Mouse (Mus musculus): ENCODE measurements around the gene Pklr. TPM values are rescaled to one million over a fixed set of nuclear protein-coding genes. Genes with fewer than 3 reads are reported as not detected.

The Pklr gene
- polyA plus RNA-seq, 1 experiment from 2014 or later = not detected

DNA sequence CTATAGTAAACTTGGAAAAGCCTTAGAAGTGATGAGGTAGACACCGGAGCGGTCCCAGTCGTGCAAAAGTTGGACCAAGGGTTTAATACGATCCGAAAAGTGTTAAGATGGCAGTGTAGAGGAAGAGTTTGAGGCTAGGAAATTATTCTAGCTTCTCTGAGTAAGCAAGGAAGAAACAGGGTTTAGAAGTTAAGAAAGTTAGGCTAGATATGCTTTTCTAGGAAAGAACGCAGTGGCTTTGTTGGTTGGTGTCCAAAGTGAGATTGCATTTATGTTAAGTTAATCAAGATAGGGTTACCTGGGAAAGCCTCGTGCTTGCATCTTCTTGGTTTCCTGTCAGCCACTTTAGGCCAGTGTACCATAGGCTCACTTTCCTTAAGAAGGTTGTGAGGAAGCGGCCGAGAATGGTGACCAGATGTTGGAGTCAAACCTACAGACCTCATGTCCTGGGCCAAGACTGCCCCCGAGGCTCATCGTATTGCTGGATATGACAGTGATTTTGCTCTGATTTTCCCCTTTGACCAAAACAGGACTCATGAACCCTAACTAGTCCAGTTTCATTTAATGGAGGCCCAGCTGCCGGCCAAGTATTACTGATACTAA is 29.4 kb downstream of the Pklr start:
- Histone ChIP-seq H3K27ac (peak overlapping the region; percentile 98), H3K4me1 (peaks cover 16% of the 10 kb centered on the region), H3K4me3 (peak overlapping the region; percentile 86), H3K36me3 (peaks cover 38% of the 10 kb centered on the region), H3K9ac (peak overlapping the region; percentile 98), H3K4me2 (peak overlapping the region; percentile 81), H3K9me3 (no peaks in the 10 kb centered on the region), H3K27me3 (no peaks in the 10 kb centered on the region)
- ATAC-seq (ENCODE audit: insufficient number of reproducible peaks, insufficient read depth, low FRiP score, low TSS enrichment, low read depth) = no peak
- 10% methylated on average over 12 of the region's 12 CpGs for WGBS

DNA sequence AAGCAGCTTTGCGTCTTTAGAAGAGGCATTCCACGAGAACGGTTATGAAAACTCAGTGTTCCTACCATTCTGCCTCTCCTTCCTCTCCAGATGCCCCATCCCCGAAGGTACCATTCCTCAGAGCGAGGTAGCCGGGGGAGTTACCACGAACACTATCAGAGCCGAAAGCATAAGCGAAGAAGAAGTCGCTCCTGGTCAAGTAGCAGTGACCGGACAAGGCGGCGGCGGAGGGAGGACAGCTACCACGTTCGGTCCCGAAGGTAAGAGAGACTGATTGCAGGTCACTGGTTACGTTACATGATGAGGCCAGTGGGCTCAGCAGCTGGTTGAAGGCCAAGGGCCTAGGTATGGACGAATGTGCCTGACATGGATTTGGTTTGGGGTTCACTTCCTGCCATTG is 31.0 kb downstream of the Pklr start:
- 92% methylated on average over 19 of the region's 19 CpGs for WGBS
- no peak for ATAC-seq (ENCODE audit: insufficient number of reproducible peaks, insufficient read depth, low FRiP score, low TSS enrichment, low read depth)

DNA sequence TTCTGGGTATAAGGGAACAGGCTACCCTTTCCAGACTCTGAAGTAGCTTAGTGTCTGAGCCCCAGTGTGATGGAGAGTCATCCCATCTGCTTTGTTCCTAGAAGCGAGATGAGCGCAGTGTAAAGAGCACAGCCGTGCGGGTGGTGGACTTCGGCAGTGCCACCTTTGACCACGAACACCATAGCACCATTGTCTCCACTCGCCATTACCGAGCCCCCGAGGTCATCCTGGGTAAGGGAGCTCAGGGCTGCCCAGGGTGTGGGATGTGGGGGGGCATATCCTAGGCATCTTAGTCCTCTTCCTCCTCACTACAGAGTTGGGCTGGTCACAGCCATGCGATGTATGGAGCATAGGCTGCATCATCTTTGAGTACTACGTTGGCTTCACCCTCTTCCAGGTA is 38.9 kb downstream of the Pklr start:
- Histone ChIP-seq H3K36me3 (peaks cover 77% of the 10 kb centered on the region), H3K27me3 (no peaks in the 10 kb centered on the region), H3K4me2 (no peak overlapping the region), H3K4me3 (no peak overlapping the region), H3K9ac (0 out of 2 replicates have a peak overlapping the region, but pooled peaks have one; percentile 6), H3K27ac (no peak overlapping the region), H3K4me1 (peaks cover 20% of the 10 kb centered on the region), H3K9me3 (no peaks in the 10 kb centered on the region)
- ATAC-seq (ENCODE audit: insufficient number of reproducible peaks, insufficient read depth, low FRiP score, low TSS enrichment, low read depth) = no peak
- WGBS = 92% methylated on average over 11 of the region's 11 CpGs

More for the DNA sequence above, 31.0 kb downstream of the Pklr start:
- no peaks in the 10 kb centered on the region for H3K9me3 ChIP-seq
- H3K36me3 ChIP-seq = peaks cover 53% of the 10 kb centered on the region
- peaks cover 16% of the 10 kb centered on the region for H3K4me1 ChIP-seq
- no peak overlapping the region for H3K27ac ChIP-seq
- no peak overlapping the region for H3K4me2 ChIP-seq
- no peak overlapping the region for H3K9ac ChIP-seq
- H3K4me3 ChIP-seq = no peak overlapping the region
- no peaks in the 10 kb centered on the region for H3K27me3 ChIP-seq

DNA sequence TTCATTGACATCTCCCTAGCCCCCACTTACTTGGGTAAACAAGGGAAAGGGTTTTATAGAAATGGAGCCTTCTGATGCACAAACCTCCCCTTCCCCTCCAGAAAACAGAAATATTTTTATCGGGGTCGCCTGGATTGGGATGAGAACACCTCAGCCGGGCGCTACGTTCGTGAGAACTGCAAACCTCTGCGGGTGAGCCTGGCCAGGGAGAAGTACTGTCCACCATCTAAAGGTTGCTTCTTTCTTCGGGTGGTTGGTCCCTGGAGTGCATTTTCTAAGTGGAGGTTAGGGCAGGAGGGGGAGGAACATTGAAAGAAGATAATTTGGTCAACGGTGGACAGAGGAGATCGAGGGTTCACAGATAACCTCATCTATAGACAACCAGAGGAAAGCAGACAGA is 39.6 kb downstream of the Pklr start:
- Histone ChIP-seq H3K36me3 (peaks cover 77% of the 10 kb centered on the region), H3K27ac (no peak overlapping the region), H3K9me3 (no peaks in the 10 kb centered on the region), H3K4me3 (no peak overlapping the region), H3K4me2 (no peak overlapping the region), H3K27me3 (no peaks in the 10 kb centered on the region), H3K9ac (no peak overlapping the region), H3K4me1 (peaks cover 20% of the 10 kb centered on the region)
- ATAC-seq (ENCODE audit: insufficient number of reproducible peaks, insufficient read depth, low FRiP score, low TSS enrichment, low read depth) = no peak
- WGBS = 95% methylated on average over 10 of the region's 10 CpGs

DNA sequence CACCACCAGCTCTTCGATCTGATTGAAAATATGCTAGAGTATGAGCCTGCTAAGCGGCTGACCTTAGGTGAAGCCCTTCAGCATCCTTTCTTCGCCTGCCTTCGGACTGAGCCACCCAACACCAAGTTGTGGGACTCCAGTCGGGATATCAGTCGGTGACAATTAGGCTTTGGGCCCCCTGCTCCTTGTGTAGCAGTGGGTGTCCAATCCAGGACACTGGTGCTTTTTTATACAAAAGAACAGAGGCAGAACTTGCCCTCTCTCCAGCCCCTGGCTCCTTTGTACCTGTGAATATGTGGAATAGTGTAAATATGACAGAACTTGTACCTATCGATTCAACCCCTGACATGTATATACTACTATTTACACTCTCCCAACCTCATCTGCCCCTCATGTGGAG is 40.5 kb downstream of the Pklr start:
- Histone ChIP-seq H3K9me3 (no peaks in the 10 kb centered on the region), H3K4me3 (no peak overlapping the region), H3K27me3 (no peaks in the 10 kb centered on the region), H3K36me3 (peaks cover 77% of the 10 kb centered on the region), H3K4me2 (no peak overlapping the region; the same call in 1 of the 2 replicates), H3K4me1 (peaks cover 20% of the 10 kb centered on the region), H3K9ac (no peak overlapping the region), H3K27ac (0 out of 2 replicates have a peak overlapping the region, but pooled peaks have one; percentile 28)
- WGBS = 80% methylated on average over 7 of the region's 7 CpGs
- ATAC-seq (ENCODE audit: insufficient number of reproducible peaks, insufficient read depth, low FRiP score, low TSS enrichment, low read depth) = no peak

DNA sequence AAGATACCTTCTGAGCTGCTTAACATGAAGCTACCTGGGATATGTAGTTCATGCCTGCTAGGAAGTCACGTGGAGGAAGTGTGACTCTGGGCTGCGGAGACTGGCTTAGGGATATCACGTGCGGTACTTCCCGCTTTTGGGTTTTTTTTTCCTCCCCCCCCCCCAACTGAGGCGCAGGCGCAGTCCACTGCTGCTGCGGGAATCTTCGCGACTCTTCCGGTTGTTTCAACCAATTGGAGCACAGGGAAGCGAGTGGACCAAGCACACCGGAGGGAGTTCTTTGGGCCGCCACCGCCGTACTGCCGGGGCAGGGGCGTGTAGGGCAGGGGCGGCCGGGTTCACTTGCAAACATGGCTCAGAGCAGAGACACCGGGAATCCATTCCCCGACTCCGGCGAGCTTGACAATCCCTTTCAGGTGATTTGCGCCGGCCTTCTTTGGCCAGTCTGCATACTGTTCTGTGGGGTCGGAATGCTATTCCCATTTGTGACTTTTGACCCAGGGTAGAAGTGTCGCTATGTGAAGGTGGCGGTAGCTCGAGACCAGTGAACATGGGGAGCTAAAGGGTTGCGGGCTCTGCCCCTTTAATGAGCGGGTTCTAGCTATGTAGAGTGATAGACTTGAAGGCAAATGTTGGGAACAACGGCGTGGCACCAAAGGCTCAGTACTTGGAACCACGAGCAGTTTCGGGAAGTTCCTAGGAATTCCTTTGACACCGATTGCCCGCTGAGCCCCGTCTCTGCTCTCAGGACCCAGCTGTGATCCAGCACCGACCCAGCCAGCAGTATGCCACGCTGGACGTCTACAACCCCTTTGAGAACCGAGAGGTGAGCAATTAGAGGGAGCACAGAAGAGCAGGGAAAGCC is 41.5 kb downstream of the Pklr start, which contains the start of gene Scamp3:
Scamp3 (plus strand) TSS at position 232 of the 865 bp plus-strand sequence.
- no peaks in the 10 kb centered on the region for H3K27me3 ChIP-seq
- H3K27ac ChIP-seq = peak within 1 kb of the TSS; percentile 84
- peak; percentile 92 for ATAC-seq (ENCODE audit: insufficient number of reproducible peaks, insufficient read depth, low FRiP score, low TSS enrichment, low read depth)
- H3K4me3 ChIP-seq = peak within 1 kb of the TSS; percentile 76
- H3K36me3 ChIP-seq = peaks cover 78% of the 10 kb centered on the region
- H3K4me1 ChIP-seq = peaks cover 21% of the 10 kb centered on the region
- WGBS = under 1% methylated on average over 43 of the region's 43 CpGs
- H3K9ac ChIP-seq = peak within 1 kb of the TSS; percentile 91
- H3K4me2 ChIP-seq = peak within 1 kb of the TSS; percentile 83
- no peaks in the 10 kb centered on the region for H3K9me3 ChIP-seq

DNA sequence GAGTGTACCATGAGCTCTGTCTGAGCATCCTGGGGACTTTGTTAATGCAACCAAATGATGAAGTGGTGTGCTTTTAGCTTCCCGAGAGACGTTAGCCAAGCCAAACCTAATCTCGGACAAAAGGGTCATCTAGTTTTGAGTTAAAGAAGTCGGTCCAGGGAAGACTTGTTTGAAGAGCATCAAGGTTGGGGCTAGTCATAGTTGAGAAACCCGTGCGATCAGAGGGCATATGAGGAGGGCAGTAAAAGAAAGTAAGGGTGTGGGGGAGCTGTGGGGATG is 42.1 kb downstream of the Pklr start:
- Histone ChIP-seq H3K27me3 (no peaks in the 10 kb centered on the region), H3K9me3 (no peaks in the 10 kb centered on the region), H3K9ac (peak overlapping the region; percentile 91), H3K4me1 (peaks cover 25% of the 10 kb centered on the region), H3K27ac (peak overlapping the region; percentile 84), H3K4me2 (peak overlapping the region; percentile 83), H3K36me3 (peaks cover 75% of the 10 kb centered on the region), H3K4me3 (peak overlapping the region; percentile 76)
- no peak for ATAC-seq (ENCODE audit: insufficient number of reproducible peaks, insufficient read depth, low FRiP score, low TSS enrichment, low read depth)
- WGBS = 8% methylated on average over 6 of the region's 6 CpGs

DNA sequence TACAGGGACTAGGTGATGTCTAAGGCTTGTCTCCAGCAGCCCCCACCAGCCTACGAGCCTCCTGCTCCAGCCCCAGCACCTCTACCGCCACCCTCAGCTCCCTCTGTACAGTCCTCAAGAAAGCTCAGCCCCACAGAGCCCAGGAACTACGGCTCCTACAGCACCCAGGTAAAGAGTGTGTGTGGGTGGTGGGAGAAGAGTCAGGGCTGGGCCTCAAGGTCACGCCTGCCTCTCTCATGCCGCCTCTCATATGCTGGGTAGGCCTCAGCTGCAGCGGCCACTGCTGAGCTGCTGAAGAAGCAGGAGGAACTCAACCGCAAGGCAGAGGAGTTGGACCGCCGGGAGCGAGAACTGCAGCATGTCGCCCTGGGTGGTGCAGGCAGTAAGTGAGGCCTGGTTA is 43.1 kb downstream of the Pklr start:
- WGBS = 91% methylated on average over 11 of the region's 11 CpGs
- Histone ChIP-seq H3K27me3 (no peaks in the 10 kb centered on the region), H3K4me1 (peaks cover 32% of the 10 kb centered on the region), H3K4me2 (peak overlapping the region; percentile 83), H3K36me3 (peaks cover 65% of the 10 kb centered on the region), H3K9ac (peak overlapping the region; percentile 91), H3K9me3 (no peaks in the 10 kb centered on the region), H3K27ac (no peak overlapping the region), H3K4me3 (no peak overlapping the region)
- ATAC-seq (ENCODE audit: insufficient number of reproducible peaks, insufficient read depth, low FRiP score, low TSS enrichment, low read depth) = no peak

DNA sequence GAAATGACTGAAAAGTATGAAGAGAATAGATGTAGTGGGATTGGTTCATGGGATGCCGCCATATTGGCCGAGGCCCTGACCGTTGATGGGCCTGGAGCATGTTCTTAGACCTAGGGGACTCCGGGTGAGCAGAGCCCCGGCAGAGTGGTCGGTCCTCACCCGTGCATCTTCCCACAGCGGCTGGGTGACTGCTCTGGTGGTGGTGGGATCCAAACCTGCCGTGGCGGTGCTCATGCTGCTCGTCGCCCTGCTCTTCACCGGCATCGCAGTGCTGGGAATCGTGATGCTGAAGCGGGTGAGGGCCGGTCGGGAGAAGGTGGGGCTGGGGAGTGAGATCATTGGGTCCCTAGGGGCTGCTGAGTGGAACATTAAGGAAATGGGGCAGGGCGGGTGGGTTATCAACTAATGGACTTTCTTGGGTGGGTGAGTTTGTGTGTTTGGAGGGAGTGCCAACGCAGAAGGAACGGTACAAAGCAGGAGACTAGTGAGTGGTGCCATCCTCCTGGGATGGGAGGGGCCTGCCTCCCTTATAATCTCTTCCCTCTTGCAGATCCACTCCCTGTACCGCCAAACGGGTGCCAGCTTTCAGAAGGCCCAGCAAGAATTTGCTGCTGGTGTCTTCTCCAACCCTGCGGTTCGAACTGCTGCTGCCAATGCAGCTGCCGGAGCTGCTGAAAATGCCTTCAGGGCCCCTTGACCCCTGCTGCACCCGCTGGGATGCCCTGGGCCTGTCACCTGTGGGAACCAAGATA is 46.0 kb downstream of the Pklr start:
- Histone ChIP-seq H3K9ac (no peak overlapping the region), H3K9me3 (no peaks in the 10 kb centered on the region), H3K36me3 (peaks cover 46% of the 10 kb centered on the region), H3K4me3 (no peak overlapping the region), H3K4me2 (no peak overlapping the region), H3K27me3 (no peaks in the 10 kb centered on the region), H3K4me1 (peaks cover 45% of the 10 kb centered on the region), H3K27ac (0 out of 2 replicates have a peak overlapping the region, but pooled peaks have one; percentile 2)
- ATAC-seq (ENCODE audit: insufficient number of reproducible peaks, insufficient read depth, low FRiP score, low TSS enrichment, low read depth) = no peak
- 92% methylated on average over 27 of the region's 27 CpGs for WGBS

DNA sequence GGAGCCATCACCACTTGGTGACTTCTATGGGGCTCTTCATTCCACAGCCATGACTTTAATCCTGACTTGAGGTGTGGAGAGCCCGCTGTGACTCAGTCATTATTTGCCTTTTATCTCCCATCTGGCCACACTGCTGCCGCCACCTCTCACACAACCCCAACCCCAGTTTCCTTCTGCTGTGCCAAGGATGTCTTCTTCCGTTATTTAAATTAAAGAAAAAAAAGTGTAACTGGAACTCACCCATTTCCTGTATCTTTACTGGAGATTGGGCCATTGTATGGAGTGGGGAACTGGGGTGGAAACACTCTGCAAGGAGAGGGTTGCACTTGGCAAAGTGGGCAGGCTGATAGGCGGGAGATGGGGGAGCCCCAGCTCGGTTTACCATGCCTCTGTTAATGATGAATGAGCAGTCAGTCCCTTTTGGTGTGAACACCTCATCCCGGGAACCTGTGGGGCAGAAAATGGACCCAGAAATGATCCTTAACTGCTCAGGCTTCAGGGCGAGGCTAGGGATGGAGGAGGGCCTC is 46.7 kb downstream of the Pklr start:
- Histone ChIP-seq H3K27ac (peak overlapping the region; percentile 87; the same call in 1 of the 2 replicates), H3K4me2 (peak overlapping the region; percentile 92)

More for the DNA sequence above, 46.7 kb downstream of the Pklr start:
- H3K4me1 ChIP-seq = peaks cover 47% of the 10 kb centered on the region
- H3K4me3 ChIP-seq = peak overlapping the region; percentile 69
- no peak for ATAC-seq (ENCODE audit: insufficient number of reproducible peaks, insufficient read depth, low FRiP score, low TSS enrichment, low read depth)
- WGBS = 48% methylated on average over 7 of the region's 7 CpGs
- H3K9ac ChIP-seq = peak overlapping the region; percentile 88
- no peaks in the 10 kb centered on the region for H3K27me3 ChIP-seq
- peaks cover 52% of the 10 kb centered on the region for H3K36me3 ChIP-seq
- no peaks in the 10 kb centered on the region for H3K9me3 ChIP-seq
